Mouse (Mus musculus) cerebellum, postnatal 4 days (tissue): Measurements from ENCODE around the gene Nsun7.

Experiments used
- DNase-seq, 2 experiments: peaks; one replicate each; pipeline ENCODE4 v3.0.0; 2022; ENCODE audit warnings: low spot score in 2 of 2, mixed read lengths in 1 of 2

Gene Nsun7

DNA sequence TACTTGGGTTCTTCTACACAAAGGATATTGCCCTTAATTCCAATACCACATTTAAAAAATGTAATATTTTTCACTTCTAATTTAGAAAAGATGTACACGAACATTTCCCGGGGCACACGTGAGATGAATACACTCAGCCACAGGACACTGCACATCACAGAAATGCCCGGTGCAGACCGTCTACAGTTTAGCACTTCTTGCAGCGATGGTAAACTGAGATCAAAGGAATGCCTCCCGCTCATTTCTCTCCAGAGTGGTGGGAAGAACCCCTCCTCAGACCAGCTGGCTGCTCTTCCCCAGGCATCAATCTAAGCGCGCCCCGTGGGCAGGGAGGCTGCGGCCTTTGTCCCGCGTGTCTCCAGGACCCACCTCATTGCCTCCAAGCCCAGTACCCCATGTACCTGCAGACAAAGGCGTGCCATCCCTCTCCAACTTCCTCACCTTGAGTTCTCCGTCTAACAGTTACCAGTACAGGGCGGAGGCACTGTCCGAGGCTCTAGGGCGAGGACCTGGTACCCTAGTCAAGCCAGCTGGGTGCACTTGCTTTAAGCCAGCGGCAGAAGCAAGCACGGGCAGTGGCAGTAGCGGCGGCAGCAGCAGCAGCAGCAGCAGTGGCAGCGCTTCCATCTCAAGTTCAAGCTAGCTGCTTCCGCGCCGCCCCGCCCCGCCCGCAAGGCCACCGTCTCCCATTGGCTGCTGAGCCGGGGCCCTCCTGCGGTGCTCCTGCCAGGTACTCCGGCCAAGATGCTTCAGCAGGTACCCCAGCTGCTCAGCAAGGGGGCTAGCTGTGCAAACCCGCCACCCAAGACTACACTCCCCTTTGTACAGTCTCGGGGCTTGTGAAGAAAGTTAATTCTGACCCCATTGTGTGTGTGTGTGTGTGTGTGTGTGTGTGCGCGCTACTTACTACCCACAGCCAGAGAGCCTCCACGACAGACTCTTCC is 77.6 kb downstream of the Nsun7 start:
- peak in 1 of 2 experiments; percentile 67 for DNase-seq

DNA sequence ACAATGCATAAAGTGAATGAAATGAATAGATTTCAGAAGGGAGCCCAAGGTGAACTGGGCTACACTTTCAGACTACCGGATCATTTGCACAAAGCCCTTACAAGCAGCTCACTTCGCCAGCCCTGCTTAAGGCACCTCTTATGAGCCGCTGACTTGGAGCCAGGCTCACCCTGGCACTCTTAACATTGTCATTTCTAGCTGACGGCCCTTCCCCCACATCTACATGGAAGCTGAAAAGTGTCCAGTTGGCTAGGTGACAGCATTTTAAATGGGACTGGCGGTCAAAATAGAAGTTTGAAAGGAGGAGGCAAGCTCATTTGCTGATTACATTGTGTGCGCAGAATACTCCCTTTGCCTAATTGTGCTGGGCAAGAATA is 78.3 kb downstream of the Nsun7 start:
- peak in 1 of 2 experiments; percentile 57 for DNase-seq

DNA sequence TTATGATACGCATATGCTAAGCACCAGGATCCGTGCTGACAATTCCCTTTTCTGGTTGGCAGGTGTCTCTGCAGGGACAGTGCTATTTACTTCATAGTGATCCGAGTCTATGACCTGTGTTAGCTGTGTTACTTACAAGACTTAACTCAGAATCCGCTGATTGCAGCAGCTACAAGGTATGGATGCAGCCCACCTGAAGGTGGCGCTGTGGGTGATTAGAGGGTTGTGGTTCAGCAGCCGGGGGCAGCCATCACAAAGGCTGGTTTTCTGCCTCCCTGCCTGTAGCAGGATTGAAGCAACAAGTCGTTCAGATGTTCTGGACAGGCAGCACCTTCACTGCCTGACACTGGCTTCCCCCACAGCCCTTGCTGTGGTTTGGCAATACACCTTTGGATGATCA is 78.9 kb downstream of the Nsun7 start:
- DNase-seq = peak in 1 of 2 experiments; percentile 59

DNA sequence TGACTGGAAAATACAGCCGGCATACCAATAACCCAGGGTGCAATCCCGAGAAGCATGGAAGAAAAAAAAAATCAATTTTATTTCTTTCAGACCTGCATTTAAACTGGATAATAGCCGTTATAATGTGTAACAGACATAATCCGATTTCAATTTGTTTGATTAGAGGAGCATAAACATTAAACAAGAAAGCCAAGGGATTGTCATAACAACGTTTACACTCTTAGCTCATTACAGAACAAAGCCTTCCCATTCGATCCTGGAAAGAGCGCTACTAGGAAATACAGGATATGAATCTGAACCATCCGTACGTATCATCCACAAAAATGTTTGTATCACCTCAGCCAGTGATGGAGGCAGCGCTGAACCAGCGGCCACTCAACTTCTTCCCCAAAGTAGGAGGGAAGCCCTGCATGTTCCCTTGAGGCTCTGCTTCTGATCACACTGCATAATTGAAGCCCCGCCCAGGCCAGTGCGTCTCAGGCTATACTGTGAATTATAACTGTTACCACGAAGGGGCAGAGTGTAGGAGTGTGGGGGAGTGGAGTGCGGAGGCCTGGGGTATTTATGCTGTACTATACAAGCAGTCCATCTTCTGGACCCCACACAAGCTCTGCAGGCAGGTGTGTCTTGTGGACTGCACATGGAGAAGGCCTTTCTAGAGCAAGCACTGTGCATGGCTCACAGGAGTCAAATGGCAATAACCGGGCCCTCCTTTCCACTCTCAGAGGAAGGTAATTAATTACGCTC is 80.8 kb downstream of the Nsun7 start:
- DNase-seq = no peak

DNA sequence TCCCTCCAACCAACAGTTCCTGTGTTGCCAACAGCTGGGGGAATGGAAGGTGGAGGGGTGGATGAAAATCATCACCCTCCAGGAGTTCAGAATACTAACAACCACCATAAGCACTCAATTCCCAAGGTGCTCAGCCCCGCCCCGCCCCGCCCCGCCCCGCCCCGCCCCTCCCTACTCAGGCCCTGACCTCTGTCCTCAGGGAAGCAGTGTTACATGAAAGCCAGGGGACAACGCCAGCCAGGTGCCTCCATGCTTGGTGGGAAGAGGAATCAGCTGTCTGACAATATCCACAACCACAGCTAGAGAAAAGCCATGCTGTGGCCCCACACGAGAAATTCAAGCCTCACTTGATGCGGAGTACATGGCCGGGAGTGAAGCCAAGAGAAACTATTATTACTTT is 82.2 kb downstream of the Nsun7 start:
- no peak for DNase-seq

DNA sequence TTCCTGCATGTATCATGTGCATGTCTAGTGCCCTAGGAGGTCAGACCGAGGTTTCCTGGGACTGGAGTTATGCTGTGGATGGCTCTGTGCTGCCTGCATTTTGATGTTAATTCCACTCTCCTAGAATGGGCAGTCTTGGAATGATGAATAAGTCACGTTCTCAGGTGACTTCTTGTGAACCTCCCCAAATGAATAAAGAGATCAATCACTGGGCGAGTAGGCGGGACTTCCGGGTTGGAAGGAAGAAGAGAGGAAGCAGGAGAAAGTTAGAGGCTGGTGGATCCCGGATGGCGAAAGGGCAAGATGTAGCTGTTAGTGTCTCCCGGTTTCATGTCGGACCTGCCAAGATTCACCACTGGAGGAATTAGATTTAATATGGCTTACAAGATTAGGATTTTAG is 82.6 kb downstream of the Nsun7 start:
- no peak for DNase-seq

DNA sequence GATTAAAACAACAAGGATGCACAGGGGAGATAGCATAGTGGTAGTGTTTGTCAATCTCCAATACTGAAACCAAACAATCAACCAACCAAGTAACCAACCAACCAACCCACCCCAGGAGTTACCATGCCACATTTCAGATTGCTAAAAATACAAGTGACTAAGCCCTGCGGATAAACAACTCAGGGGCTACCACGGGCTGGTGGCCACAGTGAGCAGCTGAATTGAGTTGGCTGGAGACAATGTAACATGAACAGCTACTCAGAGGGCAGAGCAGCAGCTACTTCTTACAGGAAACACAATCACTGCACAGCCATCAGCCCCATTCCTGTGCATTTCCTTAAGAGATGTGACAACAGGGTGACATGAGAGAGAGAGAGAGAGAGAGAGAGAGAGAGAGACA is 84.5 kb downstream of the Nsun7 start:
- DNase-seq = no peak

DNA sequence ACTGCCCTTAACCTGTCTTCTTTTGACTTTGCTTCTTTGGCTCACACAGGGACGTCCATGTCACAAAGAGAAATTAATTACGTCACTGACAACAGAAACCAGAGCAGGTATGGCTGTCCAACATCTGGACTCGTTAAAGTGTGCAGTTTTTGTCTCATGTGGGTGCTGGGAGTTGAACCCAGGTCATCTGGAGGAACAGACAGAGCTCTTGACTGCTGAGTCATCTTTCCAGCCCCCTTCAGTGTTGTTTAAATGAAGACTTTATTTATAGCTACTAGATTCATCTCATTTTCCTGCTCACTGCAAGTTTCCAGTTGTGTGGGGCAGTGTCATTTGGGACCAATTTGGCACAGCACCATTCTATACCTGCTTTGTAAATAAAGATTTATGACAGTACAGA is 85.4 kb downstream of the Nsun7 start:
- no peak for DNase-seq

DNA sequence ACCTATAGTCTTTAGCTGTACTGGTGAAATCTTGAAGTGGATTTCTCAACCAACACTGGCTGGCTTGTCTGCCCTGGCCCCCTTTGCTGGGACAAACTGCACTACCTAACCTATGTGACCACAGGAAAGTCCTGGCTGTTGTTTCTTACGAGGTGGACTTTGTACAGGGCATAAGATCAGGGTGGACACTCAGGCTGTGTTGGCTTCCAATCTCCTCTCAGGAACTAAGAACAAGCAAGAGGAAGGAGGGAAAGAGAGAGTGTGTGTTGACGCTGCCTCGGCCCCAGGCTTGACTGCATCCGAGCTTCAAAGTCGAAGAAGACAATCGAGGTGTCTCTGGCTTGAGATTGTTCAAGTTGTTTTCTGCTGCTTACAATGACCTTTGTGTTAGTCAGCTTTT is 87.1 kb downstream of the Nsun7 start:
- no peak for DNase-seq
